Mouse (Mus musculus) neural tube, postnatal 0 days (tissue): ENCODE data around the gene Tmem229b. TPM values are rescaled to one million over a fixed set of nuclear protein-coding genes. Genes with fewer than 3 reads are reported as not detected.

Experiments used
- polyA plus RNA-seq: library from polyadenylated mRNA; unstranded; fragments of >200 nt; fragmentation: Nextera tagmentation; extraction: Ambion mirVana; gene quantifications from 2 replicates; pipeline ENCODE4 v1.2.1, GENCODE M21; 2015

Tmem229b gene
- polyA plus RNA-seq: 57.4 and 66.5 TPM in 2 replicates

DNA sequence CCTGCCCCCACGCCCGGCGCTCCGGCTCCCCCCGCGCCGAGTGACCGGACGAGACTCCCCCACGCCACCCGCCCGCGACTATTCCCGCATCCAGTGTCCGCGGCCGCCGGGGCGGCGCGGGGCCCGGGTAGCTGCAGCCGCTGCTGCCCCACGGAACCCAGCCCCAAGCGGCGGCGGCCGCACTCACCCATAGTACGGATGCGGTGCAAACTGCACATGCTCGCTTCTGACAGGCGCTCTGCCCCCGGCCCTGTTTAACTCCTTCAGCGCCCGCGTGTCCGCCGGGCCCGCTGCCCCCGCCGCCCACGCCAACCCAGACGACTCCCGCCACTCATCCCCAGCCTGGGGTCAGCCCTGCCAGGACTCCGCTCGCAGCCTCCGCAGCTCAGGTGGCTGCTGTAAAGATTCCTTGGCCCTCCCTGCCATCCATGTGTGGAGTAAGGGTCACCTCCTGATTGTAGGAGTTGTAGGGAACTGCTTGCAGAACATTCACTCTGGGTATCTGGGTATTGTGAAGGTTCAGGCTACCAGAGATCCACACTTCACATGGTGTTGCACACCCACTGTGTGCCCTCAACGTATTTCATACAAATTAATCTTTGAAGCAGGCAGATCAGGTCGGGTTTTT, at the start of gene Tmem229b:
Tmem229b (minus strand) TSS at position 502 of the 628 bp plus-strand sequence.

DNA sequence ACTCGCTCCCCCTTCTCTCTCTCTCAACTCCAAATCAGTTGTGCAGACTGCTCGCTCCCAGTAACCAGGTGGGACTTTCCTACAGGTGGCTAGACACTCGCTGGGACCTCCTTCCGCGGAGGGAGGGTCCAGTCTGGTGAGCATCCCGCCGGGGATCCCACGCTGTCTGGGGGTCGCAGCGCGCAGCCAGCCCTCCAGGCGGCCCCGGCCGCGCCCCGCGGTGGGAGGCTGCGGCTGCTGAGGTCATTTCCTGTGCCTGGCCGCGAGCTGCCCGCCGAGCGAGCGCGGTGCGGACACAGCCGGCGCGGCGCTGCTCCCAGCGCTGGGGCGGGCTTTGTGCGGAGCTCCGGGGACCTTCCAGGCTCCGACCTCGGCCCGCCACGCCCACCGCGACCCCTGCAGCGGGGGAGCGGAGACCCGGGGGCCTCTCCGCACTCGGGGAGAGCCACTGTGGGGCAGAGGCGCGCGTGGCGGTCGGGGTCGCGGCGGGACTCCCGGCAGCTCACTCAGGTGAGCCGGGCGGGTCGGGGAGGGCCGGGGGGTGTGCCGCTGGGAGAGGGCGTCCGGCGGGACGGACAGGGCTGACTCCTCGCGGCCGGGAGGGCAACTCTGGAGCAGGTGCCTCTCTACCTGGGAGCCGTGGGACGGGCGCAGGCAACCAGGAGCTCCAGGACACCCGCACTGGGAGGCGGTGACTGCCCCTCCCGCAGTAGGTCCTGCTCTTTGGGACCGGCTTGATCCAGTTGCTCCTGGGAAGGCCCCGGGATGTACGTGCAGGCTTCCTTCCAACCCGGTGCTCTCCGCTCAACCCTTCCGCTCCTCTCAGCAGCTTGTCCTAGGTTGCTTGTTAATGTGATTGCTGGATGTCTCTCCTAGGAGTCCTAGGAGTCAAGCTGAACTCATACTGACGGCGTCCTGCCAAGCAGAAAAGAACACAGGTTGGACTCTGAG, 21.8 kb upstream of the Tmem229b start, which contains the start of gene Plekhh1:
Plekhh1 (plus strand) TSS at position 253 of the 951 bp plus-strand sequence.

Other genes starting within 250 kb of the Tmem229b start
- 143 and 147 TPM in 2 replicates for gene Atp6v1d, start 146.0 kb downstream of the Tmem229b start, polyA plus RNA-seq
- gene Eif2s1, start 145.8 kb downstream of the Tmem229b start, polyA plus RNA-seq: 101 and 102 TPM in 2 replicates
- gene Plek2, start 100.7 kb downstream of the Tmem229b start, polyA plus RNA-seq: 2.5 and 2.8 TPM in 2 replicates
- gene Plekhh1, start 21.5 kb upstream of the Tmem229b start, polyA plus RNA-seq: 1.2 and 1.7 TPM in 2 replicates
- 17.6 and 19.1 TPM in 2 replicates for gene Pigh, start 82.0 kb upstream of the Tmem229b start, polyA plus RNA-seq
- 17.0 and 17.7 TPM in 2 replicates for gene Arg2, start 123.2 kb upstream of the Tmem229b start, polyA plus RNA-seq
- gene Vti1b, start 165.0 kb upstream of the Tmem229b start, polyA plus RNA-seq: 221 and 227 TPM in 2 replicates
- gene Rdh11, start 184.7 kb upstream of the Tmem229b start, polyA plus RNA-seq: 31.0 and 35.7 TPM in 2 replicates
- 0.58 and 0.75 TPM in 2 replicates for gene Rdh12, start 201.3 kb upstream of the Tmem229b start, polyA plus RNA-seq